Comparison of ENCODE assay signal across 8 mouse cellular contexts in genomic region chr11:96286739-96287385, GRCm38 (mm10). TPM values are rescaled to one million over a fixed set of nuclear protein-coding genes. Genes with fewer than 3 reads are reported as not detected.
DNase-seq lines count a peak whose midpoint lies in the region; ATAC-seq and TF ChIP-seq lines count a peak whose summit lies in the region.
"Had no signal": no experiment of that assay in that cellular context is flagged by ENCODE, and none has a peak within 500 bp of the region (broad histone marks: within the 10 kb centered on the region; RNA-seq: fewer than 3 reads in every experiment).

No protein-coding gene starts in this region.

- H3K27ac ChIP-seq in spleen, adult 2 months (ENCODE audit: insufficient read depth, low read length), result no peak overlapping the region
- H3K27ac ChIP-seq in forebrain, embryonic 16.5 days (ENCODE audit: low read length), result no peak overlapping the region
- peak overlapping the region; percentile 86 for H3K27ac ChIP-seq in stomach, embryonic 15.5 days
- H3K27ac ChIP-seq: macrophage had no signal

- WGBS in spleen, adult 2 months, result 5% methylated on average over 55 of the region's 55 CpGs
- under 1% methylated on average over 55 of the region's 55 CpGs for WGBS in forebrain, embryonic 16.5 days
- WGBS in stomach, embryonic 15.5 days, result under 1% methylated on average over 55 of the region's 55 CpGs

- H3K27me3 ChIP-seq in spleen, adult 2 months (ENCODE audit: control insufficient read depth, insufficient read depth, low read length), result peaks cover 54% of the 10 kb centered on the region
- H3K27me3 ChIP-seq in forebrain, embryonic 16.5 days (replicated peaks; ENCODE audit: control insufficient read depth, insufficient read depth, low read length), result peaks cover 86% of the 10 kb centered on the region
- H3K27me3 ChIP-seq in stomach, embryonic 15.5 days (replicated peaks), result peaks cover 67% of the 10 kb centered on the region

- H3K4me2 ChIP-seq in forebrain, embryonic 16.5 days (ENCODE audit: low read length), result peak overlapping the region; percentile 2; the same call in 1 of the 2 replicates
- H3K4me2 ChIP-seq in stomach, embryonic 15.5 days, result peak overlapping the region; percentile 58

- ATAC-seq in forebrain, embryonic 16.5 days, result no peak
- ATAC-seq in stomach, embryonic 15.5 days (ENCODE audit: insufficient read depth, low FRiP score, low read depth), result no peak

- no peak overlapping the region for H3K9ac ChIP-seq in forebrain, embryonic 16.5 days (replicated peaks; ENCODE audit: low read depth, low read length)
- peak overlapping the region; percentile 38; the same call in 1 of the 2 replicates for H3K9ac ChIP-seq in stomach, embryonic 15.5 days

- no peaks in the 10 kb centered on the region for H3K36me3 ChIP-seq in spleen, adult 2 months (ENCODE audit: control insufficient read depth, insufficient read depth, low read length)
- no peaks in the 10 kb centered on the region for H3K36me3 ChIP-seq in forebrain, embryonic 16.5 days (ENCODE audit: control insufficient read depth, insufficient read depth)
- H3K36me3 ChIP-seq in stomach, embryonic 15.5 days, result no peaks in the 10 kb centered on the region

- H3K4me1 ChIP-seq in spleen, adult 2 months (ENCODE audit: control insufficient read depth, insufficient read depth, insufficient read length), result peaks cover 9% of the 10 kb centered on the region
- H3K4me1 ChIP-seq in forebrain, embryonic 16.5 days (replicated peaks; ENCODE audit: control insufficient read depth, insufficient read depth, low read length), result peaks cover 4% of the 10 kb centered on the region; the same call in 1 of the 2 replicates
- peaks cover 8% of the 10 kb centered on the region; the same call in 1 of the 2 replicates for H3K4me1 ChIP-seq in stomach, embryonic 15.5 days

- no peak for TF ChIP-seq POLR2A in spleen, adult 2 months (IDR thresholded peaks at IDR 0.05; ENCODE audit: low read depth, low read length)

- peak overlapping the region; percentile 37 for H3K4me3 ChIP-seq in spleen, adult 2 months (ENCODE audit: extremely low read depth, insufficient read depth, insufficient read length)
- H3K4me3 ChIP-seq in forebrain, embryonic 16.5 days (replicated peaks; ENCODE audit: low read length), result no peak overlapping the region
- peak overlapping the region; percentile 47 for H3K4me3 ChIP-seq in stomach, embryonic 15.5 days (replicated peaks)

- no peak for DNase-seq in spleen, adult 2 months (ENCODE audit: low read depth in 1 of 2, low spot score in 2 of 2)
- DNase-seq in spleen, postnatal 36 days (ENCODE audit: low spot score in 2 of 2), result no peak
- peak; percentile 78 for DNase-seq in kidney, postnatal 14 days
- no peak for DNase-seq in right cerebral cortex, postnatal 4 days
- no peak for DNase-seq in cerebellum, postnatal 25 days

- TF ChIP-seq CTCF in spleen, adult 2 months (IDR thresholded peaks at IDR 0.05; ENCODE audit: extremely low read depth, insufficient read depth, insufficient read length, insufficient replicate concordance), result no peak

- no peaks in the 10 kb centered on the region for H3K9me3 ChIP-seq in forebrain, embryonic 16.5 days (ENCODE audit: control insufficient read depth, low read length)
- no peaks in the 10 kb centered on the region for H3K9me3 ChIP-seq in stomach, embryonic 15.5 days

RNA-seq across cellular contexts. Expression of gene Hoxb7, which starts 0.4 kb away (rescaled TPM):
- 0.60 and 0.62 TPM in 2 replicates for polyA plus RNA-seq in spleen, adult 2 months (2012; rRNA removed)
- not detected in 2 replicates for polyA plus RNA-seq in forebrain, embryonic 16.5 days (2015; fragmentation: Nextera tagmentation; extraction: Ambion mirVana)
- 7.0 and 9.1 TPM in 2 replicates for polyA plus RNA-seq in stomach, embryonic 15.5 days (2015; fragmentation: Nextera tagmentation; extraction: Ambion mirVana)
- polyA plus RNA-seq: macrophage had no signal

RNA-seq across cellular contexts. Expression of gene Hoxb8, which starts 5.2 kb away (rescaled TPM):
- polyA plus RNA-seq in spleen, adult 2 months (2012; rRNA removed), result 0.37 and 0.43 TPM in 2 replicates
- not detected in 2 replicates for polyA plus RNA-seq in forebrain, embryonic 16.5 days (2015; fragmentation: Nextera tagmentation; extraction: Ambion mirVana)
- 1.1 and 1.9 TPM in 2 replicates for polyA plus RNA-seq in stomach, embryonic 15.5 days (2015; fragmentation: Nextera tagmentation; extraction: Ambion mirVana)
- polyA plus RNA-seq: macrophage had no signal

RNA-seq across cellular contexts. Expression of gene Hoxb6, which starts 5.4 kb away (rescaled TPM):
- polyA plus RNA-seq in spleen, adult 2 months (2012; rRNA removed), result 1.2 and 1.3 TPM in 2 replicates
- polyA plus RNA-seq in forebrain, embryonic 16.5 days (2015; fragmentation: Nextera tagmentation; extraction: Ambion mirVana), result not detected in 2 replicates
- 7.5 and 10.7 TPM in 2 replicates for polyA plus RNA-seq in stomach, embryonic 15.5 days (2015; fragmentation: Nextera tagmentation; extraction: Ambion mirVana)
- polyA plus RNA-seq: macrophage had no signal

RNA-seq across cellular contexts. Expression of gene Hoxb9, which starts 15.6 kb away (rescaled TPM):
- polyA plus RNA-seq in spleen, adult 2 months (2012; rRNA removed), result 0.26 and 0.27 TPM in 2 replicates
- polyA plus RNA-seq in forebrain, embryonic 16.5 days (2015; fragmentation: Nextera tagmentation; extraction: Ambion mirVana), result not detected in 2 replicates
- polyA plus RNA-seq in stomach, embryonic 15.5 days (2015; fragmentation: Nextera tagmentation; extraction: Ambion mirVana), result 0.13 and 0.35 TPM in 2 replicates
- polyA plus RNA-seq: macrophage had no signal

RNA-seq across cellular contexts. Expression of gene Hoxb5, which starts 16.3 kb away (rescaled TPM):
- polyA plus RNA-seq in spleen, adult 2 months (2012; rRNA removed), result 0.37 and 0.40 TPM in 2 replicates
- not detected in 2 replicates for polyA plus RNA-seq in forebrain, embryonic 16.5 days (2015; fragmentation: Nextera tagmentation; extraction: Ambion mirVana)
- 17.6 and 17.9 TPM in 2 replicates for polyA plus RNA-seq in stomach, embryonic 15.5 days (2015; fragmentation: Nextera tagmentation; extraction: Ambion mirVana)
- polyA plus RNA-seq: macrophage had no signal
